Mouse (Mus musculus) lung, postnatal 0 days (tissue): Measurements from ENCODE around the gene P4hb.

Experiments
- CTCF ChIP-seq: IDR thresholded peaks from 2 replicates; pipeline ENCODE4 v1.5.1; 2016; ENCODE audit warnings: antibody characterized with exemption, mild to moderate bottlenecking
- EP300 ChIP-seq: IDR thresholded peaks from 2 replicates; pipeline ENCODE4 v1.6.1; 2016; ENCODE audit warnings: antibody characterized with exemption, mild to moderate bottlenecking, control low read depth

- no peak for TF ChIP-seq CTCF
- no peak for TF ChIP-seq EP300
These were observed 22.9 kb downstream of the P4hb start for GRCm38 (mm10) chr11:120549986-120550809.
